Mouse (Mus musculus): ENCODE data around the gene Mcf2l. TPM values are rescaled to one million over a fixed set of nuclear protein-coding genes. Genes with fewer than 3 reads are reported as not detected.

The Mcf2l gene
- polyA plus RNA-seq, 1 experiment from 2014 or later: 16.8 TPM

DNA sequence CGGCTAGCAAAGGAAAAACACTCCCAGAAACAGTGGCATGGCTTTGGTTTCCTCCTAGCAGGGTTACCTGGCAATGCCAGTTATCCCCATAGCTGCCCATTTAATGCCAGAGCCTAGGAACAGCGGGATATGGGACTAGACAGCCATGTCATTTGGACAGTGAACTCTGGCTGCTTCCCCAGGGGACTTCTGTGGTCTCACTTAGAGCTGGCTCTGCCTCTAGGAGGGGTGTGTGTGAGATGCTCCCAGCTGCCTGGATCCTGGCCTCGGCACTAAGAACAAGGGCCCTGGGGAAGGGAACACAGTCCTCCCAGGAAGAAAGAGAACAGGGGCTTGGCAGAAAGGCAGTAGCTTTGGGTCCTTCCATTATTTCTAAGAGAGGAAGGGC lies 75.0 kb downstream of the Mcf2l start:
- Histone ChIP-seq H3K4me2 (replicated peaks; ENCODE audit: low read depth, low read length) (no peak overlapping the region), H3K36me3 (ENCODE audit: insufficient read depth, low read length) (no peaks in the 10 kb centered on the region), H3K4me3 (ENCODE audit: low read depth, low read length) (no peak overlapping the region), H3K27me3 (replicated peaks; ENCODE audit: insufficient read depth, low read length) (no peaks in the 10 kb centered on the region), H3K4me1 (ENCODE audit: insufficient read depth, low read depth, low read length) (no peaks in the 10 kb centered on the region), H3K9ac (replicated peaks; ENCODE audit: low read depth) (no peak overlapping the region), H3K9me3 (ENCODE audit: low read length) (no peaks in the 10 kb centered on the region), H3K27ac (ENCODE audit: low read length) (no peak overlapping the region)
- 34% methylated on average over 3 of the region's 3 CpGs for WGBS
- ATAC-seq: no peak
- no peak for DNase-seq (ENCODE audit: low spot score)
- TF ChIP-seq CTCF (IDR thresholded peaks at IDR 0.05): no peak
- no peak for TF ChIP-seq EP300 (IDR thresholded peaks at IDR 0.05)

DNA sequence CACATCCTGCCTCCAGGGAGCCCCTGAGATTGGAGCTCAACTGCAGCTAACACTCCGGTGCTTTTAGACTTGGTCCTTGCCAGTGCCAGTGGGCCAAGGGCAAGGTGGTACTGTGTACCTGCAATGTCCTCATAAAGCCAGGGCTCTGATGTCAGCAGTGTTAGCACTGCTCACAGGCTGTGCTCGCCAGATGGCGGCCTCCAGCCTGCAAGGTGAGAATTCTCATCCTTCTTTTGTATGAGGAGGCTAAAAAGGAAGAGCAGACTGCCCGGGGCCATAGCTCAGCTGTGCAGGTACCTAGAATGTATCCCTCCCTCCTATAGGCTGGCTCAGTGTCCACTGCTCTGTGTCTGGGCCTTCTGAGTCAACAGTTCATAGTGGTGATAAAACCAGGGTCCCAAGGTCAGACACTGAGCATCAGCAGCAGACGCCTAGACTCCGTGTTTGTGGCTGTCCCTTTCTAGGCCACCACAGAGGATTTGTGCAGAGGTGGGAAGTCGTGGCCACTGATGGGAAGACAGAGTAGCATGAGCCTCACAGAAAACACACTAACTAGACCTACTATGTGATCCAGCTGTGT lies 77.5 kb downstream of the Mcf2l start:
- H3K9me3 ChIP-seq (ENCODE audit: low read length): no peaks in the 10 kb centered on the region
- DNase-seq (ENCODE audit: low spot score): no peak
- no peak for TF ChIP-seq EP300 (IDR thresholded peaks at IDR 0.05)
- TF ChIP-seq CTCF (IDR thresholded peaks at IDR 0.05): no peak
- H3K4me1 ChIP-seq (ENCODE audit: insufficient read depth, low read depth, low read length): no peaks in the 10 kb centered on the region
- H3K36me3 ChIP-seq (ENCODE audit: insufficient read depth, low read length): no peaks in the 10 kb centered on the region
- no peak for ATAC-seq
- no peak overlapping the region for H3K27ac ChIP-seq (ENCODE audit: low read length)
- 79% methylated on average over 7 of the region's 7 CpGs for WGBS
- no peaks in the 10 kb centered on the region for H3K27me3 ChIP-seq (replicated peaks; ENCODE audit: insufficient read depth, low read length)
- no peak overlapping the region for H3K4me3 ChIP-seq (ENCODE audit: low read depth, low read length)
- no peak overlapping the region for H3K9ac ChIP-seq (replicated peaks; ENCODE audit: low read depth)
- H3K4me2 ChIP-seq (replicated peaks; ENCODE audit: low read depth, low read length): no peak overlapping the region

DNA sequence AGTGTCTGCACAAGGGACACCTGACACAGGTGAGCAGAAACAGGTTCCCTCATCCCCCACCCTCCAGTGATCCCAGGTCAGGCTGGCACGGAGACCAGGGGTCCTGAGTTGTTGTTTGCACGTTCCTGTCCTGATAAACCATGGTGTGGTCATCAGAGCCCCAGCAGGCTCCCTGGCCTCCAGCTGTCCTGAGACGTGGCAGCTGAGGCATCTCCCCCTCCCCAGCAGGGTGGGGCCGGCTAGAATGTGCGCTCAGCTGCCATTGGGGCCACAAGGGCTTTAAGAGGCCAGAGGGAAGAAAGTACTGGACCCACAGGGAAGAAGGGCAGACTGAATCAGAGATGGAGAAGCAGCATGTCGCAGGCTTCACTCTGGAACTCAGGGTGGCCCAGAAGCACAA lies 79.1 kb downstream of the Mcf2l start:
- Histone ChIP-seq H3K36me3 (ENCODE audit: insufficient read depth, low read length) (no peaks in the 10 kb centered on the region), H3K4me3 (ENCODE audit: low read depth, low read length) (no peak overlapping the region), H3K9me3 (ENCODE audit: low read length) (no peaks in the 10 kb centered on the region), H3K27me3 (replicated peaks; ENCODE audit: insufficient read depth, low read length) (no peaks in the 10 kb centered on the region), H3K9ac (replicated peaks; ENCODE audit: low read depth) (no peak overlapping the region), H3K4me1 (ENCODE audit: insufficient read depth, low read depth, low read length) (no peaks in the 10 kb centered on the region), H3K27ac (ENCODE audit: low read length) (no peak overlapping the region), H3K4me2 (replicated peaks; ENCODE audit: low read depth, low read length) (no peak overlapping the region)
- no peak for TF ChIP-seq EP300 (IDR thresholded peaks at IDR 0.05)
- TF ChIP-seq CTCF (IDR thresholded peaks at IDR 0.05): no peak
- no peak for DNase-seq (ENCODE audit: low spot score)
- 42% methylated on average over 6 of the region's 6 CpGs for WGBS
- ATAC-seq: no peak

DNA sequence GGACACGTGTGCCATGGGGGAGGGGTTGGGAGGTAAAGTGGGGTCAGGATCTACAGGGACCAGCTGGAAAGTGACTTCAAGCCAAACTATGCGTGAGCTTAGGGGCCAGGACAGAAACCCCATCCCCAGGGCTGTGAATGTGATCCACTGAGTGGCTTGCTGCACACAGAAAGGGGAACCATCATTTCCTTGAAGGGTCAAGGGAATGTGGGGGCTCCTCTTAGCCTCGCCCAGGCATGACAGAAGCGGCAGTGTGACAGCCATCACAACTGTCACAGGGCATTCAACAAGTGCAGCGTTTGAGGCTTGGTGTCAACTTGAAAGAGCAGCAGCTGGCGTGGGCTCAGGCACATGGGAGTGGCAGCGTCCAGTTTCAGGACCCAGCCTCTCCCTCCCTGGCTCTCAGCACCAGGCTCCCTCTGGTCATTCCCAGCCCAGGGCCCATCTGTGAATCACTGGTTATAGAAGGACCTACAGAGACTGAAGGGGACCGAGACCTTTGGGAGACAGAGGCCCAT lies 81.8 kb downstream of the Mcf2l start:
- 65% methylated on average over 8 of the region's 8 CpGs for WGBS
- no peak for ATAC-seq

DNA sequence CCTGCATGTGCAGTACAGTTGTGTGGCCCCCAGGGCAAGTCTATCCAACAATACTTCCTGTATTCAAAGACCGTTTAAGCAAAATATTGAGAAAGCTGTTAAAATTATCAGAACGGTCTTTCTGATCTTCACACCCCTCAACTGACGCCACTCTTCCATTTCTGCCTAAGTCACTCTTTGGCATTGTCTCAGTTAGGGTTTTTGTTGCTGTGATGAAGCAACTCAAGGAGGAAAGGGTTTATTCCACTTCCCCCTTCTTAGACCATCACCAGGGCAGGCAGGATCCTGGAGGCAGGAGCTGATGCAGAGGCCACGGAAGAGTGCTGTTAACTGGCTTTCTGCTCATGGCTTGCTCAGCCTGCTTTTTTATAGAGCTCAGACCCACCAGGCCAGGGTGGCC lies 82.3 kb downstream of the Mcf2l start:
- no peak for TF ChIP-seq CTCF (IDR thresholded peaks at IDR 0.05)
- TF ChIP-seq EP300 (IDR thresholded peaks at IDR 0.05): no peak
- DNase-seq (ENCODE audit: low spot score): no peak
- Histone ChIP-seq H3K27me3 (replicated peaks; ENCODE audit: insufficient read depth, low read length) (no peaks in the 10 kb centered on the region), H3K4me2 (replicated peaks; ENCODE audit: low read depth, low read length) (no peak overlapping the region), H3K4me3 (ENCODE audit: low read depth, low read length) (no peak overlapping the region), H3K36me3 (ENCODE audit: insufficient read depth, low read length) (no peaks in the 10 kb centered on the region), H3K4me1 (ENCODE audit: insufficient read depth, low read depth, low read length) (no peaks in the 10 kb centered on the region), H3K9me3 (ENCODE audit: low read length) (no peaks in the 10 kb centered on the region), H3K27ac (ENCODE audit: low read length) (no peak overlapping the region), H3K9ac (replicated peaks; ENCODE audit: low read depth) (no peak overlapping the region)
- WGBS: 83% methylated on average over 4 of the region's 4 CpGs
- ATAC-seq: no peak

More for the DNA sequence above, 81.8 kb downstream of the Mcf2l start:
- Histone ChIP-seq H3K4me1 (ENCODE audit: insufficient read depth, low read depth, low read length) (no peaks in the 10 kb centered on the region), H3K9me3 (ENCODE audit: low read length) (no peaks in the 10 kb centered on the region), H3K4me3 (ENCODE audit: low read depth, low read length) (no peak overlapping the region), H3K4me2 (replicated peaks; ENCODE audit: low read depth, low read length) (no peak overlapping the region), H3K27ac (ENCODE audit: low read length) (no peak overlapping the region), H3K9ac (replicated peaks; ENCODE audit: low read depth) (no peak overlapping the region), H3K36me3 (ENCODE audit: insufficient read depth, low read length) (no peaks in the 10 kb centered on the region), H3K27me3 (replicated peaks; ENCODE audit: insufficient read depth, low read length) (no peaks in the 10 kb centered on the region)
- no peak for DNase-seq (ENCODE audit: low spot score)
- no peak for TF ChIP-seq CTCF (IDR thresholded peaks at IDR 0.05)
- no peak for TF ChIP-seq EP300 (IDR thresholded peaks at IDR 0.05)

DNA sequence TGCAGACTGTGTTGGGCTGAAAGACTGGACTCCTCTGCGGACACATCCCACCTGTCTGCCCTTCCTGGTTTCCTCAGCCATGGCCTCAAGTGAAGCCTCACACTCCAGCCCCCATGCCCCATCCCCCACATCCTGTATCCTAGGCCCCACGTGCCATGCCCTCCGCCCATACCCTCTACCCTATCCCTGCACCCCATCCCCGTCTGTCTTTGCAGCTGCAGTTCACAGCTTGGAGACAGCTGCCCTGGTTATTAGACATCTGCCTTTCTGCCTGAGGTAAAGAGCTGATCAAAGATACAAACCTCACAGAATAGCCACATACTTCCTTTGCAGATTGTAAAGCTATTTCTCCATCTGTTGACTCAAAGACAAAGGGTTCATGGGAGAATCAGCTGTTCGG lies 83.3 kb downstream of the Mcf2l start:
- 60% methylated on average over 5 of the region's 5 CpGs for WGBS
- Histone ChIP-seq H3K36me3 (ENCODE audit: insufficient read depth, low read length) (no peaks in the 10 kb centered on the region), H3K9me3 (ENCODE audit: low read length) (no peaks in the 10 kb centered on the region), H3K4me2 (replicated peaks; ENCODE audit: low read depth, low read length) (no peak overlapping the region), H3K27me3 (replicated peaks; ENCODE audit: insufficient read depth, low read length) (no peaks in the 10 kb centered on the region), H3K4me1 (ENCODE audit: insufficient read depth, low read depth, low read length) (no peaks in the 10 kb centered on the region), H3K9ac (replicated peaks; ENCODE audit: low read depth) (no peak overlapping the region), H3K27ac (ENCODE audit: low read length) (no peak overlapping the region), H3K4me3 (ENCODE audit: low read depth, low read length) (no peak overlapping the region)
- TF ChIP-seq CTCF (IDR thresholded peaks at IDR 0.05) (no peak), EP300 (IDR thresholded peaks at IDR 0.05) (no peak)
- DNase-seq (ENCODE audit: low spot score): no peak
- no peak for ATAC-seq

DNA sequence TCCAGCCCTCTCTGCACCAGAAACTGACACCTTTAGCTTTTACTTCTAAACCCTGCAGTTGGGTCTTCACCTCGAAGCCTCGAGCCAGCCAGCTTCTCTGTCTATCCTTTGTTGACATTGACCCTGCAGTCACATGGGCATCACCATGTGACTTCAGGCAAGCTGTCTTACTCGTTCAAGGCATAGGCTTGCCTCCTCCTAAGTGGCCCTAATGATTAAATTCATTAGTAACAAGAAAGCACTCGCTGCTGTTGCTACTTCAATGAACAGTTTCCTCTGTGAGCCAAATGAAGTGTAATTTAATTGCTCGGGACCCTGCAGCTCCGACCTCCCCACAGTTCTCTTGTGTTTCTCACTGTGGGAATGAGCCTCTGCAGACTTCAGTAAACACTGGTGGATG lies 83.8 kb downstream of the Mcf2l start:
- Histone ChIP-seq H3K4me1 (ENCODE audit: insufficient read depth, low read depth, low read length) (no peaks in the 10 kb centered on the region), H3K27ac (ENCODE audit: low read length) (no peak overlapping the region), H3K4me3 (ENCODE audit: low read depth, low read length) (no peak overlapping the region), H3K36me3 (ENCODE audit: insufficient read depth, low read length) (no peaks in the 10 kb centered on the region), H3K27me3 (replicated peaks; ENCODE audit: insufficient read depth, low read length) (no peaks in the 10 kb centered on the region), H3K9ac (replicated peaks; ENCODE audit: low read depth) (no peak overlapping the region), H3K9me3 (ENCODE audit: low read length) (no peaks in the 10 kb centered on the region), H3K4me2 (replicated peaks; ENCODE audit: low read depth, low read length) (no peak overlapping the region)
- TF ChIP-seq CTCF (IDR thresholded peaks at IDR 0.05) (no peak), EP300 (IDR thresholded peaks at IDR 0.05) (no peak)
- no peak for ATAC-seq
- WGBS: 39% methylated on average over 6 of the region's 6 CpGs
- no peak for DNase-seq (ENCODE audit: low spot score)

Measured in lung, postnatal 0 days (tissue).